ENCODE assay signal across 21 mouse cellular contexts in genomic region chr8:47890814-47891210, GRCm38 (mm10).
DNase-seq lines count a peak whose midpoint lies in the region; ATAC-seq and TF ChIP-seq lines count a peak whose summit lies in the region.
"Had no signal": no experiment of that assay in that cellular context is flagged by ENCODE, and none has a peak within 500 bp of the region (broad histone marks: within the 10 kb centered on the region; RNA-seq: fewer than 3 reads in every experiment).

No protein-coding gene starts in this region.

- no peak overlapping the region for H3K4me2 ChIP-seq in hindbrain, embryonic 13.5 days
- H3K4me2 ChIP-seq in hindbrain, postnatal 0 days (ENCODE audit: low read depth, low read length) = no peak overlapping the region
- no peak overlapping the region for H3K4me2 ChIP-seq in midbrain, embryonic 13.5 days (replicated peaks)
- no peak overlapping the region for H3K4me2 ChIP-seq in midbrain, embryonic 14.5 days (ENCODE audit: low read length)
- H3K4me2 ChIP-seq: liver, embryonic 12.5 days had no signal

- TF ChIP-seq CTCF in hindbrain, postnatal 0 days (IDR thresholded peaks at IDR 0.05; ENCODE audit: low read depth) = no peak

- no peak overlapping the region for H3K9ac ChIP-seq in hindbrain, embryonic 13.5 days
- H3K9ac ChIP-seq in hindbrain, postnatal 0 days (replicated peaks; ENCODE audit: low read length) = no peak overlapping the region
- no peak overlapping the region for H3K9ac ChIP-seq in midbrain, embryonic 13.5 days (replicated peaks)
- no peak overlapping the region for H3K9ac ChIP-seq in midbrain, embryonic 14.5 days (replicated peaks; ENCODE audit: low read length)
- H3K9ac ChIP-seq: heart, embryonic 15.5 days; liver, embryonic 12.5 days; liver, postnatal 0 days had no signal

- H3K9me3 ChIP-seq in hindbrain, embryonic 13.5 days = no peaks in the 10 kb centered on the region
- H3K9me3 ChIP-seq in hindbrain, postnatal 0 days (ENCODE audit: low read length) = no peaks in the 10 kb centered on the region
- no peaks in the 10 kb centered on the region for H3K9me3 ChIP-seq in midbrain, embryonic 13.5 days
- H3K9me3 ChIP-seq in midbrain, embryonic 14.5 days (ENCODE audit: control insufficient read depth, low read length) = no peaks in the 10 kb centered on the region
- H3K9me3 ChIP-seq in limb, embryonic 10.5 days (replicated peaks) = no peaks in the 10 kb centered on the region
- H3K9me3 ChIP-seq: heart, embryonic 15.5 days; liver, embryonic 12.5 days had no signal

- H3K27ac ChIP-seq in hindbrain, embryonic 13.5 days = no peak overlapping the region
- H3K27ac ChIP-seq in hindbrain, postnatal 0 days = no peak overlapping the region
- no peak overlapping the region for H3K27ac ChIP-seq in midbrain, embryonic 13.5 days
- no peak overlapping the region for H3K27ac ChIP-seq in midbrain, embryonic 14.5 days (replicated peaks; ENCODE audit: low read depth, low read length)
- H3K27ac ChIP-seq in limb, embryonic 10.5 days = peak overlapping the region; percentile 17; the same call in 1 of the 2 replicates
- H3K27ac ChIP-seq: heart, embryonic 15.5 days; liver, embryonic 12.5 days had no signal

- DNase-seq in heart, adult 11 months = peak; percentile 70
- no peak for DNase-seq in heart, postnatal 10 days
- no peak for DNase-seq in hindbrain, postnatal 0 days (ENCODE audit: low spot score)
- DNase-seq in midbrain, embryonic 14.5 days = no peak
- no peak for DNase-seq in limb, embryonic 10.5 days (ENCODE audit: low spot score)
- DNase-seq in kidney, postnatal 4 days = no peak
- DNase-seq: adrenal gland, adult 8-10 months; cerebellum, adult 2 months; gastrocnemius, postnatal 14 days; heart, postnatal 36 days; kidney, adult 2 months; kidney, postnatal 36 days; liver, postnatal 0 days; lung, postnatal 36 days; thymus, adult 2 months; thymus, postnatal 36 days had no signal

- H3K27me3 ChIP-seq in hindbrain, embryonic 13.5 days = no peaks in the 10 kb centered on the region
- no peaks in the 10 kb centered on the region for H3K27me3 ChIP-seq in hindbrain, postnatal 0 days (ENCODE audit: insufficient read depth, low read length)
- H3K27me3 ChIP-seq in midbrain, embryonic 13.5 days = no peaks in the 10 kb centered on the region
- H3K27me3 ChIP-seq in midbrain, embryonic 14.5 days (ENCODE audit: control insufficient read depth, insufficient read depth, low read length) = no peaks in the 10 kb centered on the region
- H3K27me3 ChIP-seq in limb, embryonic 10.5 days (ENCODE audit: low read depth, poor library complexity, severe bottlenecking) = no peaks in the 10 kb centered on the region
- H3K27me3 ChIP-seq: CH12.LX; heart, embryonic 15.5 days; liver, embryonic 12.5 days had no signal

- H3K4me3 ChIP-seq in hindbrain, embryonic 13.5 days = no peak overlapping the region
- H3K4me3 ChIP-seq in hindbrain, postnatal 0 days (ENCODE audit: low read length) = no peak overlapping the region
- H3K4me3 ChIP-seq in midbrain, embryonic 13.5 days (replicated peaks) = no peak overlapping the region
- H3K4me3 ChIP-seq in midbrain, embryonic 14.5 days (replicated peaks; ENCODE audit: low read depth, low read length) = no peak overlapping the region
- H3K4me3 ChIP-seq in limb, embryonic 10.5 days = no peak overlapping the region
- H3K4me3 ChIP-seq: heart, embryonic 15.5 days; liver, embryonic 12.5 days had no signal

- 83% methylated on average over 13 of the region's 13 CpGs for WGBS in hindbrain, embryonic 13.5 days
- 79% methylated on average over 13 of the region's 13 CpGs for WGBS in hindbrain, postnatal 0 days
- 86% methylated on average over 13 of the region's 13 CpGs for WGBS in midbrain, embryonic 13.5 days
- WGBS in midbrain, embryonic 14.5 days = 84% methylated on average over 13 of the region's 13 CpGs
- 86% methylated on average over 13 of the region's 13 CpGs for WGBS in limb, embryonic 10.5 days

- intact Hi-C loops in heart, postnatal 10 days (cut with DNase I) = no loop called here

- no peaks in the 10 kb centered on the region for H3K36me3 ChIP-seq in hindbrain, embryonic 13.5 days
- H3K36me3 ChIP-seq in hindbrain, postnatal 0 days (ENCODE audit: insufficient read depth, low read length) = no peaks in the 10 kb centered on the region
- H3K36me3 ChIP-seq in midbrain, embryonic 13.5 days = no peaks in the 10 kb centered on the region
- no peaks in the 10 kb centered on the region for H3K36me3 ChIP-seq in midbrain, embryonic 14.5 days (ENCODE audit: control insufficient read depth, insufficient read depth, low read length)
- H3K36me3 ChIP-seq in limb, embryonic 10.5 days = peaks cover 16% of the 10 kb centered on the region
- H3K36me3 ChIP-seq: liver, embryonic 12.5 days had no signal

- peaks cover 21% of the 10 kb centered on the region for H3K4me1 ChIP-seq in hindbrain, embryonic 13.5 days (replicated peaks)
- H3K4me1 ChIP-seq in hindbrain, postnatal 0 days (ENCODE audit: insufficient read depth, low read length) = 0 out of 2 replicates have a peak, but pooled peaks cover 3% of the 10 kb centered on the region
- peaks cover 20% of the 10 kb centered on the region for H3K4me1 ChIP-seq in midbrain, embryonic 13.5 days (replicated peaks)
- peaks cover 5% of the 10 kb centered on the region; the same call in 1 of the 2 replicates for H3K4me1 ChIP-seq in midbrain, embryonic 14.5 days (ENCODE audit: control insufficient read depth, insufficient read depth, low read length)
- H3K4me1 ChIP-seq in limb, embryonic 10.5 days = peaks cover 37% of the 10 kb centered on the region
- H3K4me1 ChIP-seq: liver, embryonic 12.5 days had no signal

- ATAC-seq in hindbrain, embryonic 13.5 days (ENCODE audit: low FRiP score) = 0 out of 2 replicates have a peak, but pooled peaks have one; percentile 38
- ATAC-seq in hindbrain, postnatal 0 days = no peak
- peak; percentile 48 for ATAC-seq in midbrain, embryonic 13.5 days
- no peak for ATAC-seq in midbrain, embryonic 14.5 days (ENCODE audit: low FRiP score, low TSS enrichment)
- ATAC-seq: liver, embryonic 12.5 days; liver, postnatal 0 days had no signal

Comparison
In these comparisons a context has a peak if more than half of its experiments do, and no peak if none do; other contexts are left out.
1. ATAC-seq: peak in hindbrain, embryonic 13.5 days (single experiment) and midbrain, embryonic 13.5 days (single experiment); none in hindbrain, postnatal 0 days (single experiment) and midbrain, embryonic 14.5 days (single experiment).